Mouse (Mus musculus): ENCODE measurements around the gene Bnip1.

Bnip1 gene
- long read RNA-seq, experiment 1, transcript Bnip1-201 (6 exons, 1,098 nt): major isoform, 7 of 12 reads
- long read RNA-seq, experiment 1, partial matches to known transcripts: 0 of 12 reads
- long read RNA-seq, experiment 1, other reads (novel, unspliced or antisense): 1 of 12 reads
- long read RNA-seq, experiment 2, transcript Bnip1-201 (6 exons, 1,098 nt): major isoform, 11 of 13 reads
- long read RNA-seq, experiment 2, partial matches to known transcripts: 1 of 13 reads
- long read RNA-seq, experiment 2, other reads (novel, unspliced or antisense): 0 of 13 reads

GRCm38 (mm10) chr17:26780750-26781571 is at the start of gene Bnip1:
Gene Bnip1 (plus strand): TSS chr17:26781066.
- intact Hi-C loops (cut with DNase I): loop anchor here (5.0 kb wide), 1 partner anchor 119 kb away; the partner anchor contains the start of gene Atp6v0e

- intact Hi-C loops (cut with DNase I): no loop called here
These were observed 38.3 kb upstream of the Bnip1 start for GRCm38 (mm10) chr17:26742581-26742980.

- intact Hi-C loops (cut with DNase I): no loop called here
These were observed 37.6 kb upstream of the Bnip1 start for GRCm38 (mm10) chr17:26743294-26743693.

- intact Hi-C loops (cut with DNase I): no loop called here
These were observed 30.9 kb upstream of the Bnip1 start for GRCm38 (mm10) chr17:26749975-26750374.

GRCm38 (mm10) chr17:26752297-26752696 is 28.6 kb upstream of the Bnip1 start:
- intact Hi-C loops (cut with DNase I): no loop called here

- intact Hi-C loops (cut with DNase I): no loop called here
These were observed 27.4 kb upstream of the Bnip1 start for GRCm38 (mm10) chr17:26753476-26753875.

GRCm38 (mm10) chr17:26767100-26767753 is 13.6 kb upstream of the Bnip1 start:
- intact Hi-C loops (cut with DNase I): no loop called here

GRCm38 (mm10) chr17:26767754-26768124 is 13.1 kb upstream of the Bnip1 start:
- intact Hi-C loops (cut with DNase I): no loop called here

- intact Hi-C loops (cut with DNase I): no loop called here
These were observed 4.7 kb upstream of the Bnip1 start for GRCm38 (mm10) chr17:26776211-26776610.

- intact Hi-C loops (cut with DNase I): no loop called here
These were observed 2.9 kb upstream of the Bnip1 start for GRCm38 (mm10) chr17:26778001-26778400.

GRCm38 (mm10) chr17:26778430-26779100 is 2.3 kb upstream of the Bnip1 start:
- intact Hi-C loops (cut with DNase I): no loop called here

- intact Hi-C loops (cut with DNase I): no loop called here
These were observed 1.4 kb upstream of the Bnip1 start for GRCm38 (mm10) chr17:26779471-26779870.

GRCm38 (mm10) chr17:26781610-26782043 is 761 bp downstream of the Bnip1 start:
- intact Hi-C loops (cut with DNase I): loop anchor here (5.0 kb wide), 1 partner anchor 119 kb away; the partner anchor contains the start of gene Atp6v0e

GRCm38 (mm10) chr17:26784525-26784924 is 3.7 kb downstream of the Bnip1 start:
- intact Hi-C loops (cut with DNase I): loop anchor here (5.0 kb wide), 1 partner anchor 122 kb away; the partner anchor contains the start of gene Atp6v0e

GRCm38 (mm10) chr17:26786586-26786985 is 5.7 kb downstream of the Bnip1 start:
- intact Hi-C loops (cut with DNase I): no loop called here

- intact Hi-C loops (cut with DNase I): no loop called here
These were observed 8.1 kb downstream of the Bnip1 start for GRCm38 (mm10) chr17:26788986-26789385.

- intact Hi-C loops (cut with DNase I): no loop called here
These were observed 8.8 kb downstream of the Bnip1 start for GRCm38 (mm10) chr17:26789460-26790268.

- intact Hi-C loops (cut with DNase I): no loop called here
These were observed 9.7 kb downstream of the Bnip1 start for GRCm38 (mm10) chr17:26790269-26791214.

- intact Hi-C loops (cut with DNase I): no loop called here
These were observed 10.7 kb downstream of the Bnip1 start for GRCm38 (mm10) chr17:26791580-26791979.

Measured in adrenal gland (tissue).